Mouse (Mus musculus): Measurements from ENCODE around the gene Galnt11.

The Galnt11 gene

DNA sequence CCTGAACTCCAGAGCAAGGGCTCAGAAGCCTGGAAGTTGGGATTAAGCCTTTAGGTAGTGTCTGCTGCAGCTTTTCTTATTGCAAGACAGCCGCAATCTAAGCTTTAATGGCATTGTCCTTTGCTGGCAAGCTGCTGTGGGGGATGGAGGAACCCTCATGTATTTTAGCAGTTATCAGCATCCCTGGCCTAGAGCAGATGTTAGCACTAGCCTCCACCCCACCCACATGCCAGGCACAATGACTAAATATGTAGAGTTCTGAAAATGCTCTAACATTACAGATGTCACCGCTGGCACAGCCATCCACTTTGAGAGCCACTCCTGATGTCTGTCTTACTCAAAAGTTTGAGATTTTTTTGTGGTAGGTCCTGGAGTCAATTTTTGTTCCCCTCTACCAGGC, 35.0 kb downstream of the Galnt11 start:
- no peak for DNase-seq

DNA sequence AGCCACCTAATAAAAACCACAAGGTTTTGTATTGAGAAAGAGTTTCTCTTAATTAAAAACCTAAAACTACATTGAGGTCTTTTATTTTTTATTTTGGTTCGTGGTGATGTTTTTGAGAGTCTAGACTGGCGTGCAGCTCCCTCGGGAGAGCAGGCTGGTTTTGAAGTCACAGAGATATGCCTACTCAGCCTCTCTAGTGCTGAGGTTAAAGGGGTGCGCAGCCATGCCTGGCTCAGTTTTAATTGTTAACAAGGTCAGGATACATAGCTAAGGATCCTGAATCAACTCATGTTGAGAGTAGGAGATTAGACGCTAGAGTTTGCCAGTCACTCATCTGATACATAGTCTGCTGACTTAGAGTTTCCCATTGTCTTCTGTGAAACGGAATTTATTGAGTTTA, 39.7 kb downstream of the Galnt11 start:
- DNase-seq: no peak

DNA sequence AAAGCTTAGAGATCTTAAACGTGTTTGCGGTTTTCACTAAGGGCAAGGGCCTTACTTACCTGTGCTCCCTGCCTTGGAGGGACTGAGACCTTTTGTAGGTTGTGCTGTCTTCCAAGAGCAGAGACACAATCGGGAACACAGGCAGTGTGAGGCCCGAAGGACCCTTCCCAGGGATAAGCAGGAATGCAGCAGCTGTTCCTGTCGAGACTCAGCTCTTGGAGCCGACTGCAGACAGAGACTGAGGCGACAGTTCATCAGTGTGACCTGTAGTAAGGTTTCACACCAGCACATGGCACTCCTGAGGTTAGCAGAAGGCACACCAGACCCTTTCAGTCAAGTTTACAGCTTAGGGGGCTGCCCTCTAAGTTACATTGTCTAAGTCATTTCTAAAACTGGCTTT, 40.6 kb downstream of the Galnt11 start:
- no peak for DNase-seq

DNA sequence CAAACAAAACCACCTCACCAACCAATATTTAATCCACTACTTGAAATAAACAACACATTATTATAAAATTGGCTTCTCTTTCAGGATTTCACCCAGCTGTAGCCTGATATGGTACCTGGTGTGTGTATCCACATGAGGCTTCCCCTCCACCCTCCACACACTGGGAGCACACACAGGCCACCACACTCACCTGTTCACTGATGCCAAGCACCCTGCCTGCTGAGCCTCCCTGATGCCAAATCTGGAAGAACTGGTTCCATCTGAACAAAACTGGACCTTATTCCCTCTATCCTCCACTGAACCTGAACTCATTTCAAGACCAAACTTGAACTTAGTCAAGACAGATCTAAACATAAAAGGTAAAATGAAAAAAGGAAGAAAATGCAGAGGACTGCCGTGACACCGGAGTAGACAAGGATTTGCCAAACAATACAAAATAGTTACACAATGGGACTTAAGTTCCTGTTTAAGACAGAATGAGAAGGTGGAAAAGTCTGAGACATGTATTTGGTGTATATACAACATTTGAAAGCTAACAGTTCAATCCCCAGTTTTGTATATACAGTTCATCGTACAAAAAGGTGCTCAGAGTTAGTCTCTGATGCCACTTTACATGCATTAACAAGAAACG, 46.7 kb downstream of the Galnt11 start:
- DNase-seq: no peak

DNA sequence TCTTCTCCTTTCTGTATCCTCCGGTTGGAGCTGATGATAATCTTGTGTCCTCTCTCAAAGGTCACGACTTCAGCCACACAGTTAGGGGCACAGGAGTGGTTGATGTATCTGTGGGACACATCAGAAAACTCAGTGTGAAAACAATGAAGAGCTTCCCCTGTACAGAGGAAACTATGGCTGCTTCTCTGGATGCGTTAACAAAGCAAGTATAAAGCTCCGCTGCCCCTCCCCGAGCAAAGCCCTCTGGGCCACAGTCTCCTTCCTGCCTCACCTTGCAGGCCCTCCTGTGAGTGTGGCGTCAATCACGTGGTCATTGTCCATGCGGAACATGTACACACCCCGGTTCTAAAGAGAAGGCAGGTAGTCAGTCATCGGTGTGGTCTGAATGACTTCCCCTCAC, 53.9 kb downstream of the Galnt11 start:
- DNase-seq: no peak

DNA sequence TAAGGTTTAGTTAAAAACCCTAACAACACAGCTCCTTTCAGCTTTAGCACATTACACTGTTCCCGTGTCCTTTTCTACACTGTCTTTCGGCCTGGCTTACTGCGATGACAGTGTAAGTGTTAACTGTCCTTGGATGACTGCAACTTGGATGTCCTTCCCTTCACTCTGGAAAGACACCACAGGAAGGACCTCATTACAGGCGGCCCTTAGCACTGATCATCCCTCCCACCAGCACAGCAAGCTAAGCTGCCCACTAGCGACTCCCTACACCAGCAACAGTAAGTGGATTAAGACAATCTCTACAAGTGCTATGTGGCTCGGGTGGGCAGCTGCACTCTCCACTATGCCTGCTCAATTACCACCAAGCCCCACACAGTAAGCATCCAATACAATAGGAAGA, 54.7 kb downstream of the Galnt11 start:
- no peak for DNase-seq

DNA sequence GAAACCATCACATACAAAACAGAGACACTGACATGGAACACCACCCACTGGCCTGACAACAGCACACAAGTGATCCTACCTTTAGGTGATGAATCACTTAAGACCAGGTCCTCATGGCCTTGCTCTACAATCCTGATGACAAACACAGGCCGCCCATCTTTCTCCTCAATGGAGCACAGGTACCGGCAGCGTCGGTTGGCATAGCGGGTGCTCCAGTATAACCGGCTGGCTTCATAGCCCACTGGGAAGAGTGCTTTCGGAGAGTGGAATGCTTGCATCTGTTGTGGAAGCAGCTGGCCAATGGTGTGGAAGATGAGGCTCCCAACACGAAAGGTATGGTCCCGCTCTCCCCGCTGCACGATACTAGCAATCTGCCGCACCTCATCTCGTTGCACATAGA, 62.3 kb downstream of the Galnt11 start:
- no peak for DNase-seq

DNA sequence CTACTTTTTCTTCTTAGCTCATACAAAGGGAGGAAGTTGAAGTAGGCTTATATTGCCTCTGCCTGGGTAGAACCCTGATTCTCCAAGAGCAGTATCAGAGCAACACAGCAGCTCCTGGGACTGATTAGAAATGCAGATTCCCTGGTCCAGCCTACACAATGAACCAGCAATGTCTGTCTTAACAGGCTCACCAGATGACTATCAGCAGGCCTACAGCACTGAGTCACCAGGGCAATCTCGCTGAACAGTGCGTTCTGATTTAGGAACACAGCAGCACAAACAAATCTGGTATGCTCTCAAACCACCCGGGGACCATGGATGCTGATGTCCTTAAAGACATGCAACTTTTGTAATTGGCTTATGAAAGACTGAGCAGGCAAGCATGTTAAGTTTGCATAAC, 75.1 kb downstream of the Galnt11 start:
- no peak for DNase-seq

DNA sequence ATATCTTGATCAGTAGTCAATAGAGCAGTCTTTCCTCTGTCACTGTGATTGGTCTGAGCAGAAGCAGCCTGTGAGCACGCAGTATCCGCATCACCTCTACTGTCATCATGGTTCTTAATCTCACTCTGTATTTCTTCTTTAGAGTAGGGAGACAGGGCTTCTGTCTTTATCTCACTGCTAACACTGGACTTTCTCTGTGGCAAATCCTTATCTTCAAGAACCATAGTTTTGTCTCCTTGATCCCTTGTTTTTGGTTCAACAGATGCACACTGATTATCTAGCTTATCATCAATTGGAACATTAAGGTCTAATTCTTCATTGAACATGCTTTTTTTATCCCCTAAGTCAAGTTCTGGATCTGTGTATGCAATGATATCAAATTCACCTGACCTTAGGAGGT, 88.5 kb downstream of the Galnt11 start:
- DNase-seq: no peak

DNA sequence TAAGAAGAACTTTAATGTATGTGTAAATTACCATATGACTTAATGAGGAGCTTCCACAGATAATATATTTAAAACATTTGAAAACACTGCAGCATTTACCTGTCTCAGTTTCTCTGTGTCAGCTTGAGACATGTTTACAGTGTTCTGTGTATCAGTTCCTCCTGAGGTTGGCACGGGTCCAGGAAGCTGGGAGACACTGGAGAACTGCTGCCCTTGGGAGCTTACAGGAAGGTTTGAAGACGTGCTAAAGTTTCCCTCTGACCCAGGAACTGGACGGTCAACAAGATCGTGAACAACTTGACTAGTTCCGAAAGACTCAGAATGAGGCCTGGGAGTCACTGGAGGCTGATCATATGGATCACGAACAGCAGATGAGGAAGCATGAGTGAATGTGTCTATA, 92.2 kb downstream of the Galnt11 start:
- DNase-seq: peak in 1 of 2 experiments; percentile 12

All from lung, postnatal 4 days (tissue).